Mouse (Mus musculus) limb, embryonic 15.5 days (tissue): ENCODE data around the gene Grip2. TPM values are rescaled to one million over a fixed set of nuclear protein-coding genes. Genes with fewer than 3 reads are reported as not detected.

Source experiments
- ATAC-seq: fragments of 200-750 bp; cut with Nextera tagmentation; 2 replicates; pipeline ENCODE4 v1.8.0; 2017; ENCODE audit warnings: low read depth, moderate TSS enrichment; ENCODE audit not compliant: insufficient number of reproducible peaks, low FRiP score, low TSS enrichment
- H3K27ac ChIP-seq: fragments of 300-500 bp; sonication (generic); 2 replicates; pipeline ENCODE4 v1.5.1; 2015; ENCODE audit warnings: moderate library complexity, mild to moderate bottlenecking, inconsistent platforms
- H3K27me3 ChIP-seq: fragments of 300-500 bp; sonication (generic); 2 replicates; pipeline ENCODE4 v1.6.1; 2015; ENCODE audit warnings: inconsistent platforms
- H3K36me3 ChIP-seq: fragments of 300-500 bp; sonication (generic); 2 replicates; pipeline ENCODE4 v1.6.1; 2015; ENCODE audit warnings: inconsistent platforms
- H3K4me1 ChIP-seq: fragments of 300-500 bp; sonication (generic); 2 replicates; pipeline ENCODE4 v1.6.1; 2015; ENCODE audit warnings: inconsistent platforms
- H3K4me2 ChIP-seq: fragments of 300-500 bp; sonication (generic); 2 replicates; pipeline ENCODE4 v1.6.1; 2015; ENCODE audit warnings: mild to moderate bottlenecking, inconsistent platforms
- H3K4me3 ChIP-seq: fragments of 300-500 bp; sonication (generic); 2 replicates; pipeline ENCODE4 v1.5.1; 2015; ENCODE audit warnings: mild to moderate bottlenecking, inconsistent platforms
- H3K9ac ChIP-seq: fragments of 300-500 bp; sonication (generic); 2 replicates; pipeline ENCODE4 v1.6.1; 2015; ENCODE audit warnings: inconsistent platforms
- H3K9me3 ChIP-seq: fragments of 300-500 bp; sonication (generic); 2 replicates; pipeline ENCODE4 v1.6.1; 2016; ENCODE audit warnings: inconsistent platforms
- WGBS: fragments of 180-500 bp; shearing (Covaris S2); methylation state at CpG from one replicate; pipeline ENCODE4 v1.1.7; 2015; 5-methylcytosine and 5-hydroxymethylcytosine counted together
- polyA plus RNA-seq: library from polyadenylated mRNA; unstranded; fragments of >200 nt; fragmentation: Nextera tagmentation; extraction: Ambion mirVana; gene quantifications from 2 replicates; pipeline ENCODE4 v1.2.1, GENCODE M21; 2015

Gene Grip2
- 1.7 and 4.0 TPM in 2 replicates for polyA plus RNA-seq

DNA sequence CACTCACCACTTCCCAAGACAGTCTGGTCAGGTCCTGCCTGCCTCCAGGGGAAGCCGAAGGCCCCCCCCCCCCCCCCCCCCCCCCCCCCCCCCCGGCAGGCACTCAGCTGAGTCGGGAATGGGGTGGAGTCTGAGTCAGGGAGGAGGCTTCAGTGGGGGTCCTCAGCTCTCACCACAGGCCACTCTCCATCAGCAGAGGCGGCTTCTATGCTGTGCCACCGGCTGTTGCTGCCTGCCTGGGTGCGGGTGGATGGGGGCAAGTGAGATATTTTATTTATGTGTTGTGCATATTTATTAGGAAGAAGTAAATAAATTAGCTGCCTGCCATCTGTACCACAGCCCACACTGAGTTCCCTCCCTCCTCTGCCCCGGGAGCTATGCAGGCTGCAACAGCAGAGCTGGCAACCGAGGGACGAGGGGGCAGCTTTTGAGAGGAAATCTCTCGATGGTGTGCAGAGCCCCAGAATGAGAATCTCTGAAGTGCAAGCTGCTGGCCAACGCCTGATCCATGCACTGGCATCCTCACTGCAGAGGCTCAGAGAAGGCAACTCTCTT is at the start of gene Grip2:
Gene Grip2, minus strand, starts transcription at position 235 of the 555 bp plus-strand sequence.
- Histone ChIP-seq H3K4me1 (no peaks in the 10 kb centered on the region), H3K4me2 (no peak within 1 kb of the TSS), H3K9me3 (no peaks in the 10 kb centered on the region), H3K9ac (no peak within 1 kb of the TSS), H3K27ac (no peak within 1 kb of the TSS), H3K36me3 (no peaks in the 10 kb centered on the region), H3K27me3 (peaks cover 4% of the 10 kb centered on the region; the same call in 1 of the 2 replicates), H3K4me3 (no peak within 1 kb of the TSS)
- ATAC-seq: no peak
- 52% methylated on average over 9 of the region's 11 CpGs for WGBS

- no peak overlapping the region for H3K27ac ChIP-seq
- no peaks in the 10 kb centered on the region for H3K4me1 ChIP-seq
- no peak overlapping the region for H3K4me2 ChIP-seq
- ATAC-seq: no peak
- H3K4me3 ChIP-seq: no peak overlapping the region
- whole genome bisulfite sequencing: 61% methylated on average over 2 of the region's 2 CpGs
- peaks cover 8% of the 10 kb centered on the region; the same call in 1 of the 2 replicates for H3K27me3 ChIP-seq
- no peak overlapping the region for H3K9ac ChIP-seq
- H3K36me3 ChIP-seq: no peaks in the 10 kb centered on the region
- no peaks in the 10 kb centered on the region; the same call in 1 of the 2 replicates for H3K9me3 ChIP-seq
Observed at GRCm38 (mm10) chr6:91872781-91873180, 45.7 kb upstream of the Grip2 start.

GRCm38 (mm10) chr6:91868091-91868490 is 41.0 kb upstream of the Grip2 start:
- Histone ChIP-seq H3K4me3 (no peak overlapping the region), H3K9ac (no peak overlapping the region), H3K27ac (no peak overlapping the region), H3K27me3 (peaks cover 8% of the 10 kb centered on the region; the same call in 1 of the 2 replicates), H3K36me3 (no peaks in the 10 kb centered on the region), H3K4me2 (no peak overlapping the region), H3K4me1 (no peaks in the 10 kb centered on the region), H3K9me3 (no peaks in the 10 kb centered on the region; the same call in 1 of the 2 replicates)
- 89% methylated on average over 5 of the region's 5 CpGs for WGBS
- ATAC-seq: no peak

DNA sequence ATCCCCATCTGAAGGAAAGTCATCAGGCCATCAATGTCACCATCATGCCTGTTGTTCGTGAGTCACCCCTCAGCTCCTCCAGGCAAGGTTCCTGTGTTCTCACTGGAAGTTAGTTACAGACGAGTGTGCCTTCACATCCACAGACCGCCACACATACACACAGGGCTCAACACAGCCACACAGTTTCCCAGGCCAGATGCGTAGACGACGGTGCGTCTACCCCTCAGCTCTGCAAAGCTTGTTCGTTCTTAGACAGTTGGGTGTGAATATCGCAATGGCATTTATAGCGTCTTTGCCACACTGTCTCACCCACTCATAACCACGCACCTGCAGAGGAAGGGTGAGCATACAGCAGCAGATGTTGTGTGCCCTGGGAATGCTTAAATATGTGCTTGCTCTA is 38.6 kb upstream of the Grip2 start:
- H3K9me3 ChIP-seq: no peaks in the 10 kb centered on the region
- H3K9ac ChIP-seq: no peak overlapping the region
- no peak overlapping the region for H3K4me2 ChIP-seq
- 72% methylated on average over 11 of the region's 11 CpGs for WGBS
- H3K4me3 ChIP-seq: no peak overlapping the region
- no peaks in the 10 kb centered on the region for H3K36me3 ChIP-seq
- H3K27me3 ChIP-seq: 0 out of 2 replicates have a peak, but pooled peaks cover 2% of the 10 kb centered on the region
- no peak for ATAC-seq
- no peaks in the 10 kb centered on the region for H3K4me1 ChIP-seq
- no peak overlapping the region for H3K27ac ChIP-seq

- no peak overlapping the region for H3K4me2 ChIP-seq
- H3K9ac ChIP-seq: no peak overlapping the region
- WGBS: 66% methylated on average over 5 of the region's 5 CpGs
- ATAC-seq: no peak
- H3K9me3 ChIP-seq: no peaks in the 10 kb centered on the region
- H3K4me1 ChIP-seq: no peaks in the 10 kb centered on the region
- H3K27me3 ChIP-seq: no peaks in the 10 kb centered on the region
- no peak overlapping the region for H3K27ac ChIP-seq
- no peak overlapping the region for H3K4me3 ChIP-seq
- H3K36me3 ChIP-seq: no peaks in the 10 kb centered on the region
Observed at GRCm38 (mm10) chr6:91864595-91864994, 37.5 kb upstream of the Grip2 start.

DNA sequence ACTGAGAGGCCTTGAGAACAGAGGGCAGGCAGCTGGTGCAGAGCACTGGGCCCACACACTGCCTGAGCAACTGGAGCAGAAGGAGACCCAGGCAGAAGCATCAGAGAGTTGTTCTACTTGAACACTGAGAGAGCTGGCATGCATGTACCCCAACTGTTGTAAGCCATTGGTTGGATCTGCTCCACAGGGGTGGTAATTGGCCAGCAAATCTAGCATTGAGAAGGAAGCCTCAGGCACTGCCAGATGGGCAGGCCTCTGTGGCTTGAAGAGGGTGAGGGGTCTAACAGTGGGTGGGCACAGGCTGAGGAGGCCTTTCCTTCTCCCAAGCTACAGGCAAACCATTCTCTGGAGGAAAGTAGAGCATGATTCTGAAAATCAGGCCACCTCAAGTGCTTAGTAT is 35.8 kb upstream of the Grip2 start:
- Histone ChIP-seq H3K9me3 (no peaks in the 10 kb centered on the region), H3K4me2 (no peak overlapping the region), H3K4me1 (no peaks in the 10 kb centered on the region), H3K36me3 (no peaks in the 10 kb centered on the region), H3K9ac (no peak overlapping the region), H3K27me3 (no peaks in the 10 kb centered on the region), H3K27ac (no peak overlapping the region), H3K4me3 (no peak overlapping the region)
- no peak for ATAC-seq

DNA sequence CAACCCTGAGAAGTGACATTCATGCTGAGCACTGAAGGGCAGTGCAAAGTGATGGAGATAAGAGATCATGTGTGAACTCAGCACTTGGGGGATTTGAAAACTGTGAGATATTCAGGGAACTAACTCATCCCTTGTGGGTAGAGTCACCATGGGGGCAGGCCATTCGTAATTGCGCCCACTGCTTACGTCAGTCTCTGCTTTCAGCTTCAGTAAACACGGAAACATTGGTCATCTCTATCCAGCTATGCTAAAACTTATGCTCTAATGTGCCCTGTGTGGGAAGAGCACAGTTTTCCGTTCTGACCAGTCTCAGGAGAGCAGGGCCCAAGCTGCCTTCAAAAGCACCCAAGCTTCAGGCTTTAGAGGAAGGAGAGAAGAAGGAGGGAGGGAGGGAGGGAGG is 31.3 kb upstream of the Grip2 start:
- no peaks in the 10 kb centered on the region for H3K27me3 ChIP-seq
- no peak overlapping the region for H3K9ac ChIP-seq
- ATAC-seq: no peak
- H3K27ac ChIP-seq: no peak overlapping the region
- no peaks in the 10 kb centered on the region for H3K4me1 ChIP-seq
- H3K9me3 ChIP-seq: no peaks in the 10 kb centered on the region
- H3K4me2 ChIP-seq: no peak overlapping the region
- 75% methylated on average over 5 of the region's 5 CpGs for WGBS
- H3K36me3 ChIP-seq: no peaks in the 10 kb centered on the region
- no peak overlapping the region for H3K4me3 ChIP-seq

DNA sequence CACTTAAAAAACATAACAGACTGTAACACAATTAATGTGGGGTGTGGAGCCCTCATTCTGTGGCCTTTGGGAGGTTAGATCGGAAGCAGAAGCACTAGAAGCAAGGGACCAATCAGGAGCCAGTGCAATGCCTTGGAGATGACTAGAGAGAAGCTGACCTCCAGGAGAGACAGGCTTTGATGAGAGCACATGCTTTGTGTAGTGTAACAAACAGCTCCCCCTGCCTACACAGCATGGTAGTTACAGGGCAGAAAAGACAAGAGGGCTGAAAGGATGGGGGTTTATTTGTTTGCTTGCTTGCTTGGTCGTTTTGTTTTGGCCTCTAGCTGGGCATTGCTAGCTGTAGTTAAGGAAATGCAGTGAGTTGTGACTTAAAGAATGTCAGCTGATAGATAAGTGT is 25.5 kb upstream of the Grip2 start:
- H3K36me3 ChIP-seq: no peaks in the 10 kb centered on the region
- 9% methylated on average over 2 of the region's 2 CpGs for WGBS
- no peaks in the 10 kb centered on the region for H3K4me1 ChIP-seq
- H3K9ac ChIP-seq: no peak overlapping the region
- H3K27me3 ChIP-seq: no peaks in the 10 kb centered on the region
- H3K9me3 ChIP-seq: no peaks in the 10 kb centered on the region
- H3K4me3 ChIP-seq: no peak overlapping the region
- no peak overlapping the region for H3K27ac ChIP-seq
- ATAC-seq: no peak
- H3K4me2 ChIP-seq: no peak overlapping the region

- Histone ChIP-seq H3K27me3 (peaks cover 83% of the 10 kb centered on the region), H3K9ac (0 out of 2 replicates have a peak overlapping the region, but pooled peaks have one; percentile 10), H3K4me1 (peaks cover 9% of the 10 kb centered on the region), H3K36me3 (no peaks in the 10 kb centered on the region), H3K9me3 (no peaks in the 10 kb centered on the region), H3K27ac (no peak overlapping the region), H3K4me2 (peak overlapping the region; percentile 88), H3K4me3 (peak overlapping the region; percentile 45)
- no peak for ATAC-seq
- 5% methylated on average over 59 of the region's 69 CpGs for WGBS
Observed at GRCm38 (mm10) chr6:91843628-91844153, 16.6 kb upstream of the Grip2 start.

GRCm38 (mm10) chr6:91842897-91843627 is 16.0 kb upstream of the Grip2 start:
- no peak overlapping the region for H3K27ac ChIP-seq
- peaks cover 86% of the 10 kb centered on the region for H3K27me3 ChIP-seq
- H3K9ac ChIP-seq: no peak overlapping the region
- WGBS: 3% methylated on average over 42 of the region's 46 CpGs
- peak overlapping the region; percentile 88 for H3K4me2 ChIP-seq
- ATAC-seq: no peak
- H3K9me3 ChIP-seq: no peaks in the 10 kb centered on the region
- peaks cover 9% of the 10 kb centered on the region for H3K4me1 ChIP-seq
- no peaks in the 10 kb centered on the region for H3K36me3 ChIP-seq
- peak overlapping the region; percentile 45 for H3K4me3 ChIP-seq

GRCm38 (mm10) chr6:91839010-91839871 is 12.2 kb upstream of the Grip2 start:
- H3K27ac ChIP-seq: no peak overlapping the region
- H3K36me3 ChIP-seq: no peaks in the 10 kb centered on the region
- H3K27me3 ChIP-seq: peaks cover 57% of the 10 kb centered on the region
- no peak overlapping the region for H3K4me2 ChIP-seq
- H3K4me3 ChIP-seq: no peak overlapping the region
- no peak overlapping the region for H3K9ac ChIP-seq
- no peak for ATAC-seq
- H3K4me1 ChIP-seq: peaks cover 9% of the 10 kb centered on the region
- 8% methylated on average over 23 of the region's 23 CpGs for whole genome bisulfite sequencing
- no peaks in the 10 kb centered on the region for H3K9me3 ChIP-seq
